Mouse (Mus musculus): Measurements from ENCODE around the gene Gm10803. TPM values are rescaled to one million over a fixed set of nuclear protein-coding genes. Genes with fewer than 3 reads are reported as not detected.

Gm10803 gene
- polyA plus RNA-seq, 1 experiment from 2014 or later, result not detected

DNA sequence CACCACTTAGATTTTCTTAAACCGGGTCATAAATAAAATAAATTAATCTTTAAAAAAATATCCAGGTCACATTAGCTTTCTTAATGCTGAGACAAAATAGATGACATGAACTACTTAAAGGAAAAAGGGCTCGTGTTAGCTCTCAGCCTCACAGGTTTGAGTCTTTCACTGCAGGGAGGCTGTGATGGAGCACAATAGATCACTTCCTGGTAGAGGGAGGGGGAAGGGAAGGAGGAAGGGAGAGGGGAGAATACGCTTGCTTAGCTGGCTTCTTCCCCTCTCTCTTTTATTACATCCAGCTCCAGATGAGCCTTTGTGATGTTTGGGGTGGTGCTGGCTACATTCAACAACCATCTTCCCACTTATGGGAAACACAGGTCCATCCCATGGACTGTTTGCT is 20.9 kb downstream of the Gm10803 start:
- WGBS, result 39% methylated on average over 3 of the region's 3 CpGs
- no peak overlapping the region for H3K9ac ChIP-seq (replicated peaks; ENCODE audit: low read depth, low read length)
- no peaks in the 10 kb centered on the region for H3K36me3 ChIP-seq (ENCODE audit: control insufficient read depth, insufficient read depth)
- no peak for ATAC-seq
- no peak overlapping the region for H3K4me3 ChIP-seq (replicated peaks; ENCODE audit: low read length)
- H3K9me3 ChIP-seq (ENCODE audit: control insufficient read depth, low read length), result no peaks in the 10 kb centered on the region
- no peaks in the 10 kb centered on the region for H3K4me1 ChIP-seq (replicated peaks; ENCODE audit: control insufficient read depth, insufficient read depth, low read length)
- H3K4me2 ChIP-seq (ENCODE audit: low read length), result no peak overlapping the region
- H3K27ac ChIP-seq (ENCODE audit: low read length), result no peak overlapping the region
- H3K27me3 ChIP-seq (replicated peaks; ENCODE audit: control insufficient read depth, insufficient read depth, low read length), result 0 out of 2 replicates have a peak, but pooled peaks cover 2% of the 10 kb centered on the region

DNA sequence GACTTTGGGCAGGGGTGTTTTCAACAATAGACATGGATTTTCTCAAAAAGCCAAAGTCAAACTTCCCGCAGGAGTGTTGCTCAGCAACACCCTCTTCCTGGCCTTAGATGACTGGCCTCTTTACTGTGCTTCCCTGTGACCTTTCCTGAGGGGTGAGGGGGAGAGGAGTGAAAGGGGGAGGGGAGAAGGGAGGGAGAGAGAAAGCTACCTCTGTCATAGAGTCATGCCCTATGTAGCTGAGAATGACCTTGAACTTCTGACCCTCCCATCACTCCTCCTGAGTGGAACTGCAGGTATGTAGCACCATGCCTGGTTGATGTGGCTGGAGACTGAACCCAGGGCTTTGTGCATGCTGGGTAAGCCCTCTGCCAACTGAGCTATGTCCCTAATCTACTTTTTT is 25.5 kb downstream of the Gm10803 start:
- Histone ChIP-seq H3K4me2 (ENCODE audit: low read length) (no peak overlapping the region), H3K27ac (ENCODE audit: low read length) (no peak overlapping the region), H3K36me3 (ENCODE audit: control insufficient read depth, insufficient read depth) (no peaks in the 10 kb centered on the region), H3K4me3 (replicated peaks; ENCODE audit: low read length) (no peak overlapping the region), H3K27me3 (replicated peaks; ENCODE audit: control insufficient read depth, insufficient read depth, low read length) (no peaks in the 10 kb centered on the region), H3K9me3 (ENCODE audit: control insufficient read depth, low read length) (no peaks in the 10 kb centered on the region), H3K4me1 (replicated peaks; ENCODE audit: control insufficient read depth, insufficient read depth, low read length) (no peaks in the 10 kb centered on the region; the same call in 1 of the 2 replicates), H3K9ac (replicated peaks; ENCODE audit: low read depth, low read length) (no peak overlapping the region)
- ATAC-seq, result no peak
- 57% methylated on average over 1 of the region's 1 CpGs for WGBS

DNA sequence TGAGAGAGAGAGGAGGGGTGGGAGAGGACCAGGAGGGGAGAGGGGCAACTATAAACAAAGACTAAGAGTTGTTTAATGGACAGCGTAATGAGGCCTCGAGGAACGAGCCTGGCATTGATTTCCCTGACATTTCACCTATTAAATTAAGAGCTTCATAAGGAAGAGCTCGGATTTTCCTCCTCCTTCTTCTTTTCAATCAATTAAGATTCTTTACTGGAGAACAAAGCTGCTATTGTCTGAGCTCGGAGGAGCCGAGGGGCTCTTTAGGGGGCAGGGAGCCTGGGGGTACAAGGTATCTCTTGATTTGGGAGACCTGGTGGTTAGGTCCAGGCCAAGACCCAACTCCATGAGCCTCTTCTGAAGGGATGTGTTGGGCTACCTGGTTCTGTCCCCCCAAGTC is 27.1 kb downstream of the Gm10803 start:
- no peak overlapping the region for H3K9ac ChIP-seq (replicated peaks; ENCODE audit: low read depth, low read length)
- H3K4me1 ChIP-seq (replicated peaks; ENCODE audit: control insufficient read depth, insufficient read depth, low read length), result no peaks in the 10 kb centered on the region; the same call in 1 of the 2 replicates
- H3K9me3 ChIP-seq (ENCODE audit: control insufficient read depth, low read length), result no peaks in the 10 kb centered on the region
- H3K27me3 ChIP-seq (replicated peaks; ENCODE audit: control insufficient read depth, insufficient read depth, low read length), result no peaks in the 10 kb centered on the region
- H3K27ac ChIP-seq (ENCODE audit: low read length), result no peak overlapping the region
- H3K36me3 ChIP-seq (ENCODE audit: control insufficient read depth, insufficient read depth), result no peaks in the 10 kb centered on the region
- ATAC-seq, result no peak
- H3K4me3 ChIP-seq (replicated peaks; ENCODE audit: low read length), result no peak overlapping the region
- 8% methylated on average over 6 of the region's 6 CpGs for WGBS
- no peak overlapping the region for H3K4me2 ChIP-seq (ENCODE audit: low read length)

DNA sequence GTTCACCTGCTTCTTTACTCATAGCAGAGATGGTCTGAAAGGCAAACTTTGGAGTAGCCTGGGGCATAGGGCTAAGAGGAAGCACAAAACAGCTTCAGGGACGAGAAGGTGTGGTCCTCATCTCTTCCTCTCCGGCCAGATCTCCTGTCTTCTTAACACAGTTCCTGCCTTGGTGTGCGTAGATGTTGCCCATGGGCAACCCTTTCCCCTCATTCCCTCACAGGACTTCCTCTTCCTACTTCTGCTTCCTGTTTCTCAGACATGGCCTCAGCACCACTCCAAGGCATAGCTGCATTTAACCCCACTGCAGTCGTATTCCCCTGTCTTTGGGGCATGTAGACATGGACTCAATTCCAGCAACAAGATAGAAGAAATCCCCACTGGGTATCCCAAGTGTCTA is 29.5 kb downstream of the Gm10803 start:
- Histone ChIP-seq H3K9me3 (ENCODE audit: control insufficient read depth, low read length) (no peaks in the 10 kb centered on the region), H3K27ac (ENCODE audit: low read length) (no peak overlapping the region), H3K27me3 (replicated peaks; ENCODE audit: control insufficient read depth, insufficient read depth, low read length) (no peaks in the 10 kb centered on the region), H3K4me2 (ENCODE audit: low read length) (no peak overlapping the region), H3K4me3 (replicated peaks; ENCODE audit: low read length) (no peak overlapping the region), H3K4me1 (replicated peaks; ENCODE audit: control insufficient read depth, insufficient read depth, low read length) (no peaks in the 10 kb centered on the region; the same call in 1 of the 2 replicates), H3K36me3 (ENCODE audit: control insufficient read depth, insufficient read depth) (no peaks in the 10 kb centered on the region), H3K9ac (replicated peaks; ENCODE audit: low read depth, low read length) (no peak overlapping the region)
- WGBS, result 79% methylated on average over 4 of the region's 4 CpGs
- no peak for ATAC-seq

DNA sequence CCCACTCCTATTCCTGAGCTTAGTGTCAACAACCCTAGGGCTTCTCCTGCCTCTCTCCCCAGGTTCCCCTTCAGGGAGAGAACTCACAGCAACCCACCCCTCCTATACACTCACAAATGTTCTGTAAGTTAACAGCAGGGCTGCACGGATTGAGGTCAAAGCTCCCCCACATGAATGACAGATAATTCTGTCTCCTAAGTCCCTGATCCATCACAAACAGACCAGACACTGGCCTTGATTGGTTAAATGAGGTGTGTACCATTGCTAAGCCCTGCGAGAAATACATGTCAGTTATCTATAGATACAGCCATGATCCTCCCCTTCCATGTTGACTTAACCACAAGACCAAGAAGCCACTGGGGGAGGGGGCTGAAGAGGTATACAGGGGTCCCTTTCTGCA is 31.3 kb downstream of the Gm10803 start:
- Histone ChIP-seq H3K4me2 (ENCODE audit: low read length) (no peak overlapping the region), H3K27me3 (replicated peaks; ENCODE audit: control insufficient read depth, insufficient read depth, low read length) (no peaks in the 10 kb centered on the region), H3K9me3 (ENCODE audit: control insufficient read depth, low read length) (no peaks in the 10 kb centered on the region), H3K36me3 (ENCODE audit: control insufficient read depth, insufficient read depth) (no peaks in the 10 kb centered on the region), H3K9ac (replicated peaks; ENCODE audit: low read depth, low read length) (no peak overlapping the region), H3K4me1 (replicated peaks; ENCODE audit: control insufficient read depth, insufficient read depth, low read length) (no peaks in the 10 kb centered on the region; the same call in 1 of the 2 replicates), H3K27ac (ENCODE audit: low read length) (no peak overlapping the region), H3K4me3 (replicated peaks; ENCODE audit: low read length) (no peak overlapping the region)
- WGBS, result 31% methylated on average over 2 of the region's 2 CpGs
- no peak for ATAC-seq

DNA sequence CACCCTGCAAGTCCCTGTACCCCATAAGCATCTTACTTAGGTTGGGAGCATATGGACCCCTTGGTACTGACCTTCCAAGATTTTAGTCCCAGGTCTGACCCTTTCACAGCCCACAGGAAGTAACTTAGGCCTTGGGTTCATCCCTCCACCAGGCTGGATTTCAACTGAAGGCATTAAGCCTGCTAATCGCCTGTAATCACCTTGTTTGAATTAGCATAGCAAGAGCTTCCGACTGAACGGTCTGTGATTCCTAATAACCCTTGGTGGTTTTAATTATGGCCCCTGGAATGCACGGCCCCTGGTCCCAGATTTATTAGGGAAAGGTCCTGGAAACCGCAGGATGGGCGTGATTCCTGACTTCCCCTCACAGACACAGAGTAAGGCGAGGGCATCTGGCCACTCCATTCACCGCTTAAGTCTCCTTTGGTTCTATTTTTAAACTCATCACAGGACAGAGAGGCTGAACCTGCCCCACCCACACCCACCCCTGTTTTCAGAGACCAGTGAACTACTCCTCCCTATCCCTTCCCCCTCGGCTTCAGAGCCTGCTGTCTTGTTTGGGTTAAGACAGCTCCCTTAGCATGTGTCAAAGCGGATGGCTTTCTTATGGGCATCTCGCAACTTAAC is 31.9 kb downstream of the Gm10803 start:
- Histone ChIP-seq H3K27me3 (replicated peaks; ENCODE audit: control insufficient read depth, insufficient read depth, low read length) (no peaks in the 10 kb centered on the region), H3K4me3 (replicated peaks; ENCODE audit: low read length) (no peak overlapping the region), H3K36me3 (ENCODE audit: control insufficient read depth, insufficient read depth) (no peaks in the 10 kb centered on the region), H3K4me2 (ENCODE audit: low read length) (no peak overlapping the region), H3K27ac (ENCODE audit: low read length) (no peak overlapping the region), H3K9ac (replicated peaks; ENCODE audit: low read depth, low read length) (no peak overlapping the region), H3K4me1 (replicated peaks; ENCODE audit: control insufficient read depth, insufficient read depth, low read length) (no peaks in the 10 kb centered on the region; the same call in 1 of the 2 replicates), H3K9me3 (ENCODE audit: control insufficient read depth, low read length) (no peaks in the 10 kb centered on the region)
- 24% methylated on average over 11 of the region's 11 CpGs for WGBS
- no peak for ATAC-seq

DNA sequence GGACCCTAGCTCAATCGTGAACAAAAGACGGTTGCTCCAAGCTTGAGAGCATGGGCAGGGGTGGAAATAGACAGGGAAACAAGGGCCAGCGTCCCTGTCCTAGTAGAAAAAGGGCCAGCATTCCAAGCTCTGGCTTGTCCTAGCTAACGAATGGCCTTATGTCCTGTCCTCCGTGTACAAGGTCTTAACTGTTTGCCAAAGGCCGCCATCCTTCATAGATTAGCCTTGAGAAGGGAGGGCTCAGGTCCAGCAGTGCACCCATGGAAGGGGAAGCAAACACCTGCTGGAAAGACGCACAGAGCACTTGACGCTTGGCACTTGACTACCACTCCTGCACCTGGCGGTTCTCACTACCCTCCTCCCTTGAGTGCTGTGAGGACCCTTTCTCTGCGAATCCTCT is 32.8 kb downstream of the Gm10803 start:
- no peaks in the 10 kb centered on the region for H3K9me3 ChIP-seq (ENCODE audit: control insufficient read depth, low read length)
- no peaks in the 10 kb centered on the region for H3K36me3 ChIP-seq (ENCODE audit: control insufficient read depth, insufficient read depth)
- H3K27me3 ChIP-seq (replicated peaks; ENCODE audit: control insufficient read depth, insufficient read depth, low read length), result no peaks in the 10 kb centered on the region
- no peaks in the 10 kb centered on the region for H3K4me1 ChIP-seq (replicated peaks; ENCODE audit: control insufficient read depth, insufficient read depth, low read length)
- H3K4me2 ChIP-seq (ENCODE audit: low read length), result no peak overlapping the region
- no peak overlapping the region for H3K9ac ChIP-seq (replicated peaks; ENCODE audit: low read depth, low read length)
- no peak overlapping the region for H3K4me3 ChIP-seq (replicated peaks; ENCODE audit: low read length)
- 82% methylated on average over 10 of the region's 10 CpGs for WGBS
- no peak overlapping the region for H3K27ac ChIP-seq (ENCODE audit: low read length)
- no peak for ATAC-seq

DNA sequence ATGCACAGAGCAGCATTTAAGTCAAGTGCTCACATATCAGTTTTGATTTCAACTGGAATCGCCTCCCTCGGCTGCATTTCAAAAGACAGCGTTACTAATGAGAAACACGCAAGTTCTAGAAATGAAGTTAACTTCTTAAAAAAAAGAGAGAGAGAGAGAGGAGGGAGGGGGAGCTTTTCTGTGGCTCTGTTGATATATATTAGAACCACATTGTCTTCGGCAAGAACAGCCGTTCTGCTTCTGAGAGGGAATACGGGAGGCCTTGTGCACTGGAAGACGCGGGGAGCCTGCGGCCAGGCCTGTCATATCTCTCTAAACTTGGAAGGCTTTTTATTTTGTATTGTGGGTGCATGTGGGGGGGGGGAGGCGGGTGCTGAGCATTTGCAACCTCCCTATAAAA is 36.8 kb downstream of the Gm10803 start:
- Histone ChIP-seq H3K4me1 (replicated peaks; ENCODE audit: control insufficient read depth, insufficient read depth, low read length) (no peaks in the 10 kb centered on the region), H3K4me3 (replicated peaks; ENCODE audit: low read length) (no peak overlapping the region), H3K9me3 (ENCODE audit: control insufficient read depth, low read length) (no peaks in the 10 kb centered on the region), H3K27ac (ENCODE audit: low read length) (no peak overlapping the region), H3K9ac (replicated peaks; ENCODE audit: low read depth, low read length) (no peak overlapping the region), H3K27me3 (replicated peaks; ENCODE audit: control insufficient read depth, insufficient read depth, low read length) (no peaks in the 10 kb centered on the region), H3K36me3 (ENCODE audit: control insufficient read depth, insufficient read depth) (no peaks in the 10 kb centered on the region), H3K4me2 (ENCODE audit: low read length) (no peak overlapping the region)
- 70% methylated on average over 11 of the region's 11 CpGs for WGBS
- no peak for ATAC-seq

DNA sequence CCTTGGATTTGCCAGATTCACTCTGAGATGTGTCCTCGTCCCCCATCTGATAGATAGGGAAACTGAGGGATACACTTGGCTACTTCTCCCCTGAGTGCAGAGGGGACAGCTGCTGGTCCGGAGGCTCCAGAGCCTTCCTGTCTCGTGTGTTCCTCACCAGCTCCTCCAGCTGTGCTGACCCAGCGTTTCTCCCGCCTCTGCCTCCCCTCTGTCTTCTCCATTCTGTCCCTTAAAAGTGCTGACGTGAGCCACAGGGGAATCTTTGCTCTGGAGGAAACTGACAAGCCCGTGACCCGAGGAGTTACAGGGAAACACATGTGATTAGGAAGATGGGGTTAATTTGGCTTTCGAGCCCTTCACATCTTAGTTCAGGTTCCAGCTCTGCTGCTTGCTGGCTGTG is 39.4 kb downstream of the Gm10803 start:
- H3K9me3 ChIP-seq (ENCODE audit: control insufficient read depth, low read length), result no peaks in the 10 kb centered on the region
- WGBS, result 75% methylated on average over 9 of the region's 9 CpGs
- no peak overlapping the region for H3K4me2 ChIP-seq (ENCODE audit: low read length)
- H3K27me3 ChIP-seq (replicated peaks; ENCODE audit: control insufficient read depth, insufficient read depth, low read length), result no peaks in the 10 kb centered on the region
- no peaks in the 10 kb centered on the region for H3K4me1 ChIP-seq (replicated peaks; ENCODE audit: control insufficient read depth, insufficient read depth, low read length)
- H3K27ac ChIP-seq (ENCODE audit: low read length), result no peak overlapping the region
- no peak for ATAC-seq
- no peak overlapping the region for H3K4me3 ChIP-seq (replicated peaks; ENCODE audit: low read length)
- no peaks in the 10 kb centered on the region for H3K36me3 ChIP-seq (ENCODE audit: control insufficient read depth, insufficient read depth)
- H3K9ac ChIP-seq (replicated peaks; ENCODE audit: low read depth, low read length), result no peak overlapping the region
